ENCODE assay signal across 16 mouse cellular contexts in the genomic region with DNA sequence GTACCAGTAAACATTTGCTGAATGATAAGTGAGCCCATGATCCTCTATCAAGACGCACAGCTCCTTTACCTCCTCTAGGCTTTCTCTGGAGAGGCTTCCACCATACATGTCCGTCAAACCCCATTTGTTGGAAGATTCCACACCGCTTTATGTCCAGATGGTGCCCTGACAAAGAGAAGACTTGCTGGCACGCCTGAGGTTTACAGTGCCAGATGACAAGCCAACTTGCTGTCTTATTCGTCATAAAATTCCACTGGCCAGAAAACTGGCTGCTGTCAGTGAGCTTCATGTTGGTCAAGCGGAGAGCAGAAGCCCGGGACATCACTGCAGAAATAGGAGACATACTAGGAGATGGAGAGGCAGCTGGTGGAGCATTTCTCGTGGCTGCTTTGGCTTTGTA.
DNase-seq lines count a peak whose midpoint lies in the region; ATAC-seq lines count a peak whose summit lies in the region.
"Had no signal": no experiment of that assay in that cellular context is flagged by ENCODE, and none has a peak within 500 bp of the region (broad histone marks: within the 10 kb centered on the region; RNA-seq: fewer than 3 reads in every experiment).

No protein-coding gene starts in this region.

- H3K27ac ChIP-seq in hindbrain, embryonic 12.5 days = 0 out of 2 replicates have a peak overlapping the region, but pooled peaks have one; percentile 17
- H3K27ac ChIP-seq: heart, embryonic 10.5 days; kidney, postnatal 0 days; lung, embryonic 15.5 days; neural tube, embryonic 12.5 days; stomach, embryonic 15.5 days had no signal

- H3K36me3 ChIP-seq in hindbrain, embryonic 12.5 days = no peaks in the 10 kb centered on the region
- H3K36me3 ChIP-seq: heart, embryonic 10.5 days; lung, embryonic 15.5 days; neural tube, embryonic 12.5 days; stomach, embryonic 15.5 days had no signal

- no peak overlapping the region for H3K4me3 ChIP-seq in hindbrain, embryonic 12.5 days
- H3K4me3 ChIP-seq: heart, embryonic 10.5 days; lung, embryonic 15.5 days; neural tube, embryonic 12.5 days; stomach, embryonic 15.5 days had no signal

- 73% methylated on average over 8 of the region's 8 CpGs for WGBS in hindbrain, embryonic 12.5 days

- H3K4me1 ChIP-seq in hindbrain, embryonic 12.5 days = peaks cover 25% of the 10 kb centered on the region
- H3K4me1 ChIP-seq: stomach, embryonic 15.5 days had no signal

- H3K9ac ChIP-seq in hindbrain, embryonic 12.5 days = no peak overlapping the region
- H3K9ac ChIP-seq: lung, embryonic 15.5 days; neural tube, embryonic 12.5 days; stomach, embryonic 15.5 days had no signal

- ATAC-seq in frontal cortex, adult (ENCODE audit: low TSS enrichment) = 0 out of 2 replicates have a peak, but pooled peaks have one; percentile 23
- ATAC-seq in hindbrain, embryonic 12.5 days (ENCODE audit: low FRiP score) = no peak
- ATAC-seq: midbrain, embryonic 16.5 days had no signal

- no peak for DNase-seq in frontal cortex, postnatal 10 days (ENCODE audit: low spot score in 2 of 2)
- DNase-seq in brain, adult 2 months (ENCODE audit: low read depth, low spot score) = peak; percentile 90
- DNase-seq in cerebellum, adult 8-10 months = peak; percentile 48
- DNase-seq in adrenal gland, adult 18-20 months (ENCODE audit: low spot score in 2 of 2) = no peak
- no peak for DNase-seq in left cerebral cortex, postnatal 36 days (ENCODE audit: low spot score in 2 of 2)
- DNase-seq: gastrocnemius, postnatal 14 days; heart, postnatal 14 days had no signal

- no peak overlapping the region for H3K4me2 ChIP-seq in hindbrain, embryonic 12.5 days (replicated peaks)
- H3K4me2 ChIP-seq: liver, embryonic 11.5 days; lung, embryonic 15.5 days; neural tube, embryonic 12.5 days; stomach, embryonic 15.5 days had no signal

- no peaks in the 10 kb centered on the region for H3K9me3 ChIP-seq in hindbrain, embryonic 12.5 days (replicated peaks)
- H3K9me3 ChIP-seq: heart, embryonic 10.5 days; lung, embryonic 15.5 days; neural tube, embryonic 12.5 days; stomach, embryonic 15.5 days had no signal

- H3K27me3 ChIP-seq in hindbrain, embryonic 12.5 days = no peaks in the 10 kb centered on the region
- H3K27me3 ChIP-seq: lung, embryonic 15.5 days; neural tube, embryonic 12.5 days; stomach, embryonic 15.5 days had no signal

- intact Hi-C loops in left cerebral cortex, postnatal 36 days (cut with DNase I) = no loop called here

Comparison
In these comparisons a context has a peak if more than half of its experiments do, and no peak if none do; other contexts are left out.
1. DNase-seq: peak in brain, adult 2 months (single experiment) and cerebellum, adult 8-10 months (single experiment); none in frontal cortex, postnatal 10 days (0 of 2), adrenal gland, adult 18-20 months (0 of 2) and left cerebral cortex, postnatal 36 days (0 of 2).